Mouse (Mus musculus): Measurements from ENCODE around the gene Sh3bgr. TPM values are rescaled to one million over a fixed set of nuclear protein-coding genes. Genes with fewer than 3 reads are reported as not detected.

Sh3bgr gene
- total and polyA plus RNA-seq, 3 experiments, result 0.38 to 0.70 TPM; not detected in 1

DNA sequence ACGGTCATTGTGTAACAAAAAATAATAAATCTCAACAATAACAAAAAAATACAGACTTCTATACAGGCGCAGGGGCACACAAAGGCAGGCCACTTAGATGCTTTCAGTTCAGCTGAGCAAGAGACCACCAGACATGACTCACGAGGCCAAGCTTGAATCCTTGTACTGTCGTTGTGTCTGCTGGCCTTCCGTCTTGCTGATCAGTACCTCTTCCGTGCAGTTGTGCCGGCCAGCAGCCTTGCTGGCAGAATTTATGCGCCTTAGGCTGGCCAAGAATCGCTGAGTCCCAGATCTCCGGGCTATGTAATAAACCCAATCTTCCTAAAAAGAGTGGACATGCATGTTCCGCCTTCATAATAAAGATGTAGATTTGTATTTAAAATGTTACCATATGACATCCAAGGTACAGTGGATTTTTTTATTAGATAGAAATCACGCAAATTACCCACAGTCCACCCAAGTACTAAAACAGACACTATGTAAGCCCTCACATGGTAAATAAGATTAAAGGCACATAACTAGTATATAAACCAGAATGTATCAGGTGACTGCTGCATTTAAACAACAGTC, 41.7 kb upstream of the Sh3bgr start:
- no peak for DNase-seq (ENCODE audit: extremely low read depth)
- H3K9ac ChIP-seq (ENCODE audit: insufficient read depth, low read depth), result no peak overlapping the region
- peaks cover 22 to 74% of the 10 kb centered on the region in 2 experiments for H3K36me3 ChIP-seq (replicated peaks in 1 of 2; ENCODE audit: control insufficient read depth in 1 of 2, insufficient read depth in 1 of 2, low read length in 1 of 2)

GRCm38 (mm10) chr16:96159091-96159731, 41.0 kb upstream of the Sh3bgr start:
- in situ Hi-C loops (cut with MboI; ENCODE audit: low pct_ligation_motif_present, low pct_unique_long_range_greater_than_20kb, low sequenced_read_pairs) (loop anchor here (10.0 kb wide), 1 partner anchor 124 kb away; no protein-coding TSS in a partner anchor), dilution Hi-C loops (cut with MboI; ENCODE audit: extremely low pct_ligation_motif_present, extremely low pct_unique_long_range_greater_than_20kb, low sequenced_read_pairs) (no loop called here)
- Histone ChIP-seq H3K9ac (ENCODE audit: insufficient read depth, low read depth) (no peak overlapping the region), H3K4me2 (ENCODE audit: insufficient read depth, low read depth, poor library complexity, severe bottlenecking) (no peak overlapping the region), H3K36me3 (replicated peaks in 1 of 2; ENCODE audit: control insufficient read depth in 1 of 2, insufficient read depth in 1 of 2, low read length in 1 of 2) (peaks cover 19 to 68% of the 10 kb centered on the region in 2 experiments), H3K79me2 (replicated peaks; ENCODE audit: control insufficient read depth, extremely low read depth, insufficient read depth, poor library complexity, severe bottlenecking) (no peaks in the 10 kb centered on the region), H3K27ac (ENCODE audit: insufficient read depth, low read depth) (no peak overlapping the region), H3K9me3 (replicated peaks; ENCODE audit: low read length) (no peaks in the 10 kb centered on the region), H3K27me3 (replicated peaks) (no peaks in the 10 kb centered on the region), H3K4me3 (replicated peaks in 1 of 3; ENCODE audit: low read depth in 2 of 3, low read length in 2 of 3, poor library complexity in 1 of 3) (no peak overlapping the region), H3K4me1 (ENCODE audit: control insufficient read depth in 1 of 2, insufficient read depth in 2 of 2) (no peaks in the 10 kb centered on the region)
- no peak for DNase-seq (ENCODE audit: extremely low read depth)
- TF ChIP-seq CHD1 (IDR thresholded peaks at IDR 0.05; ENCODE audit: low read depth, low read length), result no peak
- TF ChIP-seq JUND (conservative IDR thresholded peaks at IDR 0.05; ENCODE audit: low read depth, low read length), result no peak
- TF ChIP-seq MAZ (IDR thresholded peaks at IDR 0.05; ENCODE audit: low read depth, low read length), result no peak
- TF ChIP-seq RAD21 (IDR thresholded peaks at IDR 0.05; ENCODE audit: low read depth, low read length), result no peak
- no peak for TF ChIP-seq GABPA (IDR thresholded peaks at IDR 0.05; ENCODE audit: insufficient replicate concordance, low read depth, low read length)
- no peak for TF ChIP-seq ELF1 (IDR thresholded peaks at IDR 0.05; ENCODE audit: low read depth, low read length)
- TF ChIP-seq TCF12 (IDR thresholded peaks at IDR 0.05; ENCODE audit: low read depth, low read length), result no peak
- no peak for TF ChIP-seq MAFK (IDR thresholded peaks at IDR 0.05; ENCODE audit: insufficient replicate concordance, low read length)
- TF ChIP-seq JUN (IDR thresholded peaks at IDR 0.05; ENCODE audit: insufficient read depth, low read depth, low read length), result no peak
- TF ChIP-seq KAT2A (IDR thresholded peaks at IDR 0.05; ENCODE audit: insufficient replicate concordance, low read length), result no peak
- TF ChIP-seq SMC3 (IDR thresholded peaks at IDR 0.05; ENCODE audit: low read depth, low read length), result no peak
- no peak for TF ChIP-seq MAX (IDR thresholded peaks at IDR 0.05; ENCODE audit: low read length)

More for the DNA sequence above, 41.7 kb upstream of the Sh3bgr start:
- in situ Hi-C loops (cut with MboI; ENCODE audit: low pct_ligation_motif_present, low pct_unique_long_range_greater_than_20kb, low sequenced_read_pairs) (loop anchor here (10.0 kb wide), 1 partner anchor 124 kb away; no protein-coding TSS in a partner anchor), dilution Hi-C loops (cut with MboI; ENCODE audit: extremely low pct_ligation_motif_present, extremely low pct_unique_long_range_greater_than_20kb, low sequenced_read_pairs) (no loop called here)
- Histone ChIP-seq H3K79me2 (replicated peaks; ENCODE audit: control insufficient read depth, extremely low read depth, insufficient read depth, poor library complexity, severe bottlenecking) (no peaks in the 10 kb centered on the region), H3K9me3 (replicated peaks; ENCODE audit: low read length) (no peaks in the 10 kb centered on the region), H3K27ac (ENCODE audit: insufficient read depth, low read depth) (no peak overlapping the region), H3K4me3 (replicated peaks in 1 of 3; ENCODE audit: low read depth in 2 of 3, low read length in 2 of 3, poor library complexity in 1 of 3) (no peak overlapping the region), H3K4me2 (ENCODE audit: insufficient read depth, low read depth, poor library complexity, severe bottlenecking) (no peak overlapping the region), H3K4me1 (ENCODE audit: control insufficient read depth in 1 of 2, insufficient read depth in 2 of 2) (no peaks in the 10 kb centered on the region), H3K27me3 (replicated peaks) (no peaks in the 10 kb centered on the region)
- TF ChIP-seq ZC3H11A (IDR thresholded peaks at IDR 0.05; ENCODE audit: low read depth, low read length) (no peak), MXI1 (IDR thresholded peaks at IDR 0.05; ENCODE audit: low read depth, low read length) (no peak), HCFC1 (IDR thresholded peaks at IDR 0.05; ENCODE audit: low read depth, low read length) (no peak), USF2 (conservative IDR thresholded peaks at IDR 0.05; ENCODE audit: low read depth, low read length) (no peak), POLR2A (IDR thresholded peaks at IDR 0.05; ENCODE audit: low read depth, low read length) (no peak), MAX (IDR thresholded peaks at IDR 0.05; ENCODE audit: low read length) (no peak), IRF4 (IDR thresholded peaks at IDR 0.05; ENCODE audit: low read depth, low read length) (no peak), ZNF384 (IDR thresholded peaks at IDR 0.05; ENCODE audit: low read depth, low read length) (no peak), CHD1 (IDR thresholded peaks at IDR 0.05; ENCODE audit: low read depth, low read length) (no peak)

Measured in CH12.LX (cell line).